Mouse (Mus musculus): ENCODE results near the gene Mycbp2.

- TF ChIP-seq POLR2A (IDR thresholded peaks at IDR 0.05; ENCODE audit: borderline replicate concordance, extremely low read depth, low read depth, low read length) (no peak), CTCF (IDR thresholded peaks at IDR 0.05; ENCODE audit: insufficient read depth, low read length) (no peak)
Measured at GRCm38 (mm10) chr14:103312926-103313325, 33.7 kb downstream of the Mycbp2 start.
